Mouse (Mus musculus): ENCODE measurements around the gene Tspan14. TPM values are rescaled to one million over a fixed set of nuclear protein-coding genes. Genes with fewer than 3 reads are reported as not detected.

Gene Tspan14
- polyA plus RNA-seq, 3 experiments from 2014 or later: 52.1 to 82.3 (median 65.1) TPM

DNA sequence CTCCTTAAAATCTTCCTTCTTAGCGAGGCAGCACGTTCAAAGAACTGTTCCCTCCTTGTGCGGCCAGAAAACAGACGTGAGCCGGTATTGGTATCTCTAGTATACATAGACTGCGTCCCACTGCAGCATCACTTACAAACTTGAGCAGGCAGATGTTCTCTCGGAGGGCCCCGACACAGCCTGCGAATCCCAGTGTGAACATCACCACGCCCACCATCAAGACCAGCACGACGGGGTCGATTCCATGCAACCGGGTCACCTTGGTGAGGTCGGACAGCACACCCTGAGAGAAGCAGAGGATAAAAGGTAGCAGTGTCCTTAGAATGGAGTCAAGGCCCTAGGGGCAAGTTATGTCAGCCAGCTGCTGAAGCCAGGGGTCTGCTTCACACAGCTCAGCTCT, 49.9 kb downstream of the Tspan14 start:
- no peak for ATAC-seq

DNA sequence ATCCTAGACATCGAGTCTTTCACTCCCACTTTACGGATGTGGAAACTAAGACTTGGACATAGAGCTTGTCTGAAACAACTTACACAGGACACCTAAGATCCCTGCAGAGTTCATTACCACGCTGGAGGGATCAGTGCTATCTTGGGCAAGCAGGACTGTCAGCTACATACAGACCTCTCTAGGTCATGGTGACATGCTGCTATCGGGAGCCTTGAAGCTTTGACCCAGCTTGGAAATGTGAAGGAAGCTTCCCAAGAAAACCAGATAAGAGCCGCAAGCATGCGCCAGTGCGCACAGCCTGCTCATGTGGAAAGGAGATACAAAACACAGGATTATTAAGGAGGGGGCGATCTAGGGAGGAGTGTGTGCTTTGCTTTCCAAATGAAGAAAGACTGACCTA, 50.8 kb downstream of the Tspan14 start:
- no peak for ATAC-seq

DNA sequence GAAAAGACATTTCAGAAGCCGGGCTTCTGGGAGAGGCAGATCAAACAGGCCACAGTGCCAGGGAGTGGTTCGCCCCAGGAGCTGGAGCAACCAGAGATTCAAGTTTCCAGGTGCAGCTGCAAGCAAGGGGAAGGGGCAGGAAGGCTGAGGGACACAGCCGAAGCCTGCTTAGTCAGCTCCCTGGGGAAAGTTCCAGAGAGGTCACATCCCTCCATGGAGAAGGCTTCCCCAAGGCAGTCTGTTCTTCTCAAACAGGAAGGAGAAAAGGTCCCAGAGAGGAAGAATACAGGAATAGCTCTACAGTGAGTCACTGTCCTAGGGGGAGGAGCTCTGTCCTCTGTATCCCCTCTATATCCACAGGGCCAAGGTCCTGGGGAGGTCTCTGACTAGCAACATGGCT, 51.9 kb downstream of the Tspan14 start:
- no peak for ATAC-seq

DNA sequence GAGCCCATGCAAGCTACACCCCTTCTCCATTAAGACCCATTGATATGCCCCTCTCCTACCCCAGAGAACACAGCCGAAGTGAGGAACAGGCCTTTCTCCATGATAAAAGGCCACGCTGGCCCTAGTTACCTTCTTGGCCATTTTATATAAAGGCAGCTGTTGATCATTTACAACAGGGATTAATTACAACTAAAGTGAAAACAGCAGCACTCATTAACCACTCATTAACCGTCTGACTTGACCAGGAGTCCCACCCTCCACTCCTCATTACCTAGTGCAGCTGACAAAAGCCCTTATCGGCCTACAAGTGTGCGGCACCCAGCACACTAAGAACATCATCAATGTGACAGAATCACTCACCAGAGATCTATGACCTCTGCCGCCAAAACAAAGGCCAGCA, 52.9 kb downstream of the Tspan14 start:
- ATAC-seq: no peak

DNA sequence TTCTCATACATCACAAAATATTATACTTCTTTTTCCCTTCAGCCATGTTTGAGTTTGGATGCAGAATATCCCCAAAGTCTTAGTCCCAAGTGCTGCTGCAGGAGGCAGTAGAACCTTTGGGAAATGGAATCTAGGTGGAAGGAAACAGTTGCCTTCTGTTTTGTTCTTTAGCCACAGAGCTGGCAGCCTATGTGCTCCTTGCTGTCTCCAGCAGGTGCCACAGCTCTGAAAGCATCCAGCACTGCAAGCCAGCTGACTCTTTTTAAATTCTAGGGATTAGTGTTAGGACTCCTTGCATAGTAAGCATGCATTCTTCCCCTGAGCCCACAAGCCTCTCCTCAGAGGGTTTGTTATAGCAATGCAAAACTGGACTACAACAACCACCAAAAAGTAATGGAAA, 55.1 kb downstream of the Tspan14 start:
- ATAC-seq: no peak

DNA sequence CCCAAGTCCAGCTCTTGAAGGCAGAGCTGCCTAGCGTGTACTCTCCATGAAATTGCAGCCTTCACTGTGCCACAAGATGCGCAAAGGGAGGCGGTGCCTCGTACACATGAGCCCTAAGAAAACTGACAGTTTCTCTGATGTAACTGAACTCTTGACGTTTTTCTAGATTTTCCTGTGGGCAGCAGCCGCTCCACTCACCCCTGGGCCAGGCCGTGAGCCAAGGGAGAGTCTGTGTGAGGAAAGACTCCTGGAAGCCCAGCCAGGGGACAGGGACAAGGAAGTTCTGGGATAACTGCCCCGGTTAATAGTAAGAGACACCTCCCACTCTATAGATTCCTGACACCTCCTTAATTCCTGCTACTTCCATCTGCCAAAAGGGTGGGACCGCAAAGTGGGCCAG, 57.8 kb downstream of the Tspan14 start:
- no peak for ATAC-seq

DNA sequence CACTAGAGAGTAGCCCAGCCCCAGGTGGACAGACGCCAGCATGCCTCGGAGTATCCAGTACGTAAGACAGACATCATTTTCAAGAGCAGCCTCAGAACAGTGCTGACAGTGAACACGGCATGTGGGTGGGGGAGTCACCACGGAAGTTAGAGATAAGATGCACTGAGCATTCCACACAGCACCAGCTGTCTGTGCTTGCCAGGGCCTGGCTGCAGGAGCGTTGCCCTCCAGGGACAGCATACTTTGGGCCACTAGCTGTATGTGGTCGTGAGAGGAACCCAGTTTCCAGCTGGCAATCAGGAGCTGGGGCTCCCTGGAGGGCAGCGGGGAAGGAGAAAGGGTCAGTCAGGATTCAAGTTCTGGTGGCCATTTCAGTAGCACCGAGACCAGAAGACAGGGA, 59.8 kb downstream of the Tspan14 start:
- peak; percentile 53 for ATAC-seq

DNA sequence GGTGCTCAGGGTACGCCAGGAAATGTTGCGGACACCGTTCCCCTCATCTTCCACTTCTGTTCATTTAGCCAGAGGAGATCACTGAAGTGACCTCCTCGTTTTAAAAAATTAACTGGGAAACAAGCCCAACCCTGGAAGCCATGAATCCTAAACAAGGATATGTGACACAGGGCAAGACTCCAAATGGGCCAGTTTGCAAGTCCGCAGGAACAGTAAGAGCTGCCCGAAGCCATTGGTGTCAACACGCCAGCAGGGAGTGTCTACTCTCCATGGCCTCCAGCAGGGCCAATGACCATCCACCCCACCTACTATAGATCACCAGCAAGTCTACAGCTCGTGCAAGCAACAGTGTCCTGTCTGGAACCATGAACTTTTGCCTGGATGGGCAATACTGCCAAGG, 60.8 kb downstream of the Tspan14 start:
- ATAC-seq: no peak

DNA sequence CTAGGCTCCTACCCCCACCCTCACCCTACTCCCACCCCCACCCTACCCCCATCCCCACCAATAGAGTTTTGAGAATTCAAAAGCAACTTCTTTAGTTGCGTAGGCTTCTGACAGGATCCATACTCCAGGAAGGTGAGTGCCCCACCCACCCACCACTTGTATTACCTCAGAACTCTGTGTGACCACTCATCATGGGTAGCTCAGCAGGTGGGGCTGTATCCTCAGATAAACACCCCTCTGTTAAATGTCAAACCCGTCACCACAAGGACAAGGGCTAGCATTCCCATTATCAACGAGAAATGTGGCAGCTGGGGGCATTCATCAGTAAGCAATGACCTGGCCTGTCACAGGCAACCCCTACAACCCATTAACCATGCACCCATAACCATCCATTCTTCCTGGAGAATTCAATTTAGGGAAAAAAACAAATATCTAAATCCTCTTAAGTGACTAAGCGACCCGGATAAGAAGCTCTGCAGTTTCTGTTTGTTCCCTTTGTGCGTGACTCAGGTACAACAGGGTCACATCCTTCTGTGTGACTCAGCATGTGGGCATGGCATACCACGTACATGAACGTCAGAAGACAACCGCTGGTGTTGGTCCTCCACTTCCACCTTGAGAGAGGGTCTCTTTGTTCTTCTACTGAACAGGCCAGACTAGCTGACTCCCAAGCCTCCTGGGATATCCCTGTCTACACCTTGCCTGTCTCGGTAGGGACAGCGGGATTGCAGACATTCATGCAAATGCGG, 64.1 kb downstream of the Tspan14 start:
- ATAC-seq: no peak

DNA sequence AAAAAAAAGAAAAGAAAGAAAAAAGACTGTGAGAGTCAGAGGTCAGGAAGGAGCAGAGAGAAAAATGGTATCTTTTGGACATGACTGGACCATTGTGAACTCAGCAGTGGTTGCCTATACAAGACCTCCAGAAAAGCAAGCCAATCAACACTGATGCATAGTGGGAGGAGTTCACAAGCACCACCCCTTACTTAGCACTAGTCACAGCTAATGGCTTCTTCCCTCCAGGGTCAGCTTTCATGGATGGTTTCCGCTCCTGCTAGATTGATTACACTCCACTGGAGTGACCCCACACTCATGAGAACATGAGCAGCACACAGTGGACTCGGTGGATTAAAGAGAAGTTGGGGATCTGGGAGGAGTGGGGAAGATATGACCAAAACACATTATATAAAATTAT, 66.3 kb downstream of the Tspan14 start:
- ATAC-seq: no peak

DNA sequence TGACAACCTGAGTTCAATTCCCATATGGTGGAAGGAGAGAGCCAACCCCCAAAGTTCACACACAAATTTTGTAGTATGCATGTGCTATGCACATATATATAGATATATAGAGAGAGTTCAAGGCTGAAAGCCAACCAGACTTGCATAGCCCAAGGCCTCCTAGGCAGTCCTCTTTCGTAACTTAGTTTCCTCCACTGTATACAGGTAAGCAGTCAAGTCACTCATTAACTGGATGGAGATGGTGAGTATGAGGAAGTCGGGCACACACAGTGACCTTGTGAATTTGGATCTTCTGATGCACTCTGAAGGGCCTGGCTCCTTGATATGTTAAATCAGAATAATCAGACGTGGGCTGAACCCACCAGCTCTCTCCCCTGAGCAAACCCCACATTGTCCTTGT, 68.7 kb downstream of the Tspan14 start:
- no peak for ATAC-seq

DNA sequence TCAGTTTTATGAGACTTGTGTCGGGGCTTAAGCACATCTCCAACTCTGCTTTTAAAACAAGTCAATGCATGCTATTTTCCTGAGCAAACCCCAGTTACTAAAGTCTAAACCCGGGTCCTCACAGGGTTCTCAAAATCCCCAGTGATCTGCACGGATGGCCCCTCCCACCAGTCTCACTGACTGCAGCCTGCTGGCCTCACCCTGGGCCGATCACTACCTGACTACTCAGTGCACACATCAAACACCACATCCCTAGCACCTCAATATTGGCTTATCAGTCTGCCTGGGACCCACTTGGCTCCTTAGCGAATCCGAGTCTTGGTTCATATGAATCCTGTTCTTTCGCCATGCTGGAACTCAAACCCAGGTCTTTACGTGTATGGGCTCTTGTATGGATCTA, 70.9 kb downstream of the Tspan14 start:
- no peak for ATAC-seq

DNA sequence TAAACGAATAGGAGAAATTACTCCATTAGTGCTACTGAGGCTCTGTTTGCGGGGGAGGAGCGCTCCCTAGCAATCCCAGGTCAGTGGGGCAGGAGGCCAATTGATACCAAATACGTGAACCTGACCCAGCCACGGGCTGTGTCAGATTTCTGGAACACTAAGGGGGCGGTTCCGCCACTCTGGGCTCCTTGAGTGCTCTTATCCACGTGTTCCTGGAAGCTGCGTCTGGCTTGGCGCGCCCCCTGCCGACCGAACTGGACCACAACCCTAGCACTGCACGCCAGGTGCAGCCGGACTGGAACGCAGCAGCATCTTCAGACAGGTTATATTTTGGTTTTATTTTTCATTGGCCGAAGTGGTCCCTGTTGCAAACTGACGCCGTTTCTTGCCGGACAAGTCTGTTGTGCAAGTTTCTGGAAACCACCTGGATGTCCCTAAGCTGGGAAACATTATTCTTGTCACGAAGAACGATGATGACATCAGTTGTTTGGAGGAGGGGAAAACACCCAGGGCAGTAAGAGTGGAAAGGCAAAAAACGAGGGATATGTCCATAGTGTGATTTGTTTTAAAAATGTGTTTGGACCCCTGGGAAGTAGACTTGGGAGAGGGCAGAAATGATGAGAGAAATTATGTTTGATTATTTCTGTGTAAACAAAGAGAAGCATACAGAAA, 71.9 kb downstream of the Tspan14 start:
- ATAC-seq: peak; percentile 54

DNA sequence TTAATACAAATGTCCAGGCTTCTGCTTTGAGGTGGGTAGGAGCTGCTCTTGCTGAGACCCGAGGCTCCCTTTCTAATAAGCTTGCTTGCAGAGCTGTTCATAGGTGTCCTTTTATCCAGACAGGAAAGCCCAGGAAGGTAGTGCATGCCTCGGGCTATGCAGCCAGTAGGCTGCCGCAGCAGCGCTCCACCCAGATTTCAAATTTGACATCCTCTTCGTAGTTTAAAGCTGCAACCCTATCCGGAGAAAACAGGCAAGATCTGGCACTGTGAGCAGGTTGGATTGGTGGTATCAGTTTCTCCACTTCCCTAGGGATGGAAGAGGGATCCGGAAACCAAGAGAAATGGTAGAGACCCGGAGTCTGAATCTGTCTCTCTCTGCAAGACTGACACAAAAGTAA, 72.7 kb downstream of the Tspan14 start:
- no peak for ATAC-seq

DNA sequence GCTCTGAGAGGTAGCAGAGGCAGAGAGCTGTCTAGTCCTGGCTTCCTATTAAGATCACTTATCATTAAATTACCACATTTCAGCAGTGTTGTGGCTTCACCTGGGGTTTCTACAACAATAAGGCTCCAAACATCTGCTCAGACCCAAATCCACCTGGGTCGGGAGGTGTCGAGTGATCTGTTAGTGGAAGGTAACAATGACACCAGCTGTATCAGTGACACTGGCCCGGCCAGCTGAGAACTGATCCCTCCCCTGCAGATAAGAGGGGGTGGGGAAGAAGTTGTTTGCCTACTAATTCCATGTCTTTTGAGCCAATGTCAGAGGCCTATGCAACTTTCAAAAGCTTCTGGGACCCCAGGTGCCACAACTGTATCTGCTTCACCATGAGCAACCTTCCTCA, 73.4 kb downstream of the Tspan14 start, which contains the start of gene Sh2d4b:
TSS of gene Sh2d4b (minus strand) at position 71 of the 400 bp plus-strand sequence.
- no peak for ATAC-seq

DNA sequence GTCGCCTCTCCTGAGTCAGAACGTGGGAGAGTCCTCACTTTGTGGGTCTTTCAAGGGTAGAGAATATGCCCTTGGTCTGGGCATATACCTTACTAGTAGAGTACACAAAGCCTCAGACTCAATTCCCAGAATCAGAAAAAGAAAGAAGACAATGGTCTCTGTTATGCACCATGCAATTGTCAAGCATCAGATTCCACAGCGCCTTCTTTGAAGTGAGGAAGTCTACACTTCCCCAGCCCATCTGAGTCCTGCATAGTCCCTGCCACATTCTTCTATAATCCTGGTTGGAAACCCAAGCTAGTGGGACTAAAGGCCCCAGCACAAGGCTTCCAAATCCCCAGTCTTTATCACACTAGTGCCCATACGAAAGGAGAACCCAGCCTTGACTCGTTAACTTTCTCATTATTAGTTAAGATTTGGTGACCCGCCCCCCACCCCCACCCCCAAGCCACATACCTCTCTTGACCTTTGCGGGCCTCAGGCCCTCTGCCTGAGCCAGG, 74.2 kb downstream of the Tspan14 start:
- no peak for ATAC-seq

DNA sequence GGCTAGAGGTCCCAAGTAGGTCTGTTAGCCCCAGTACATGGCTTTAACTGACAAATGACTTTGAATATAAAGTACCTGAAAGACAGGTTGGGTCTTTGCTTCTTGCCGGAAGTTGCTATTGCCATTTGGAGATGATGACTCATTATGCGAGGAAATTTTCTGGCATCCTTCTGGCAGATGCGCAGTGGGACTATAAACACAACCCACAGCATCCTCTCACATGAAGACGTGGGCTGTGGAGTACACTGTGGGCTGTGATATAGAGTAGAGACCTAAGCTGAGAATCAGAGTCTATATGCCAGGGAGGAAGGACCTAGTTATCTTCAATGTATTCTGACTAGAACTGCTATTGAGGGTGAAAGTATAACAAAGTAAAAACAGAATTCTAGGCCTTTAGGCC, 75.1 kb downstream of the Tspan14 start:
- peak; percentile 75 for ATAC-seq

DNA sequence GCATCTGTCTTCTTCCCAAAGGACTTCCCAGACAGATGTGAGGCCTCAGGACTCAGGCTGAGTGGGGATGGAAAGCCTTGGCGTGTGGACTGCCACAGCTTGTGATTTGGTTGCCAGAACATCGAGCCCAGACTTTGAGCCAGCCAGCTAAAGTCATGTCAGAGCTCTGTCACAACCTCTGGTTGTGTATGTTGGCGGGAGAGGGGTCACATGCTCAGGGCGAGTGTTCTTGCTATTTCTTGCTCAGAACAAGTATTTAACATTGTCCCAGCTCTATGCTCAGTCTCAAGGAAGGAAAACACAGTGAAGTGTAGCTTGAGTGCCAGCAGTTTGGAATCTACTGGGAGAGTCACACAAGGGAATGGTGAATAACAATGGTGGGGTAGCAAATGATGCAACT, 76.9 kb downstream of the Tspan14 start:
- no peak for ATAC-seq

DNA sequence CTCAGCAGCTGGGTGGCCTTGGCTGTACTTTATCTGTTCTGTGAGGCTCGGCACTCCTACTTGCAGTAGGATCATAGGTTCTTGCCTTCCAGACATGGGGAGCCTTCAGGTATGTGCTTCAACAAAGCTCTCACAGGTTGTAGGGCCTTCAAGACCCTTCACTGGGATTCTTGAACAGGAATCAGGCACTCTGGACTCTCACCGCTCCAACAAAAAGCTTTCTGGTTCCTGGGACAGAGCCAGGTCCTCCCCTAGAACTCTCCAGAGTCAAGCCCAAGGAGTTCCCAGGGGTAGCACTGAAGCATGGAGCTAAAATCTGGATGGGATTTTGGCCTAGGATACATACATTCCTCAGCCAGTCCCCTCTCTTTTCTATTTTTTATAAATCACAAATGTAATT, 77.4 kb downstream of the Tspan14 start:
- no peak for ATAC-seq

DNA sequence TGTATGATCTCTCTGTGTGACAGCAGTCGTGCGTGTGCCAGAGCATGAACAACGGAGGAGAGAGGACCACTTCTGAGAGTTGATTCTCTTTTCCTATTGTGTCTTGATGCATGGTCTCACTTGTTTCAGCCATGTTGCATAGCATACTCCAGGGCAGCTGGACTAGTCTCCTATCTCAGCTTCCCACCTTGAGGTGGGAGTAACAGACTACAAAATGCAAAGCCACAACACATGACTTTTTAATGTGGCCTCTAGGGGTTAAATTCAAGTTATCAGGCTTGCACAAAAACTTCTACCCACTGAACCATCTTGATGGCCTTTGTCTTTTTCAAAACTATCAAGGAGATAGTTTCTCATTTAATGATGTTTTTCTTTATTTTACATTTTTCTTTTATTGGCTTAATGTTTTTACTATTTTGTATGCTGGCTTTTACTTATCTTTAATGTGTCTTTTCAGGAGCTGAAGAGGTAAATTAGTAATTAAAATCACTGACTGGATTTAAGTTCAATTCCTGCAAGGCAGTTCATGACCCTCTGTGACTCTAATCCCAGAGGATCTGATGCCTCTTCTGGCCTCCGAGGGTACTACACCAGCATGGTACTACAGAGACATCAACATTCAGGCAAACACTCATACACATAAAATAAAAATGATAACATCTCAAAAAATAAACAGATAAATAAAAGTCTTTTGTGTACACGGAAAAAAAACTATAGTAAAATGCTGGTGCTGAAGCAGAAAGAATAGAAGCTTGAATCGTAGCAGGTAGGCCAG, 80.0 kb downstream of the Tspan14 start:
- no peak for ATAC-seq

DNA sequence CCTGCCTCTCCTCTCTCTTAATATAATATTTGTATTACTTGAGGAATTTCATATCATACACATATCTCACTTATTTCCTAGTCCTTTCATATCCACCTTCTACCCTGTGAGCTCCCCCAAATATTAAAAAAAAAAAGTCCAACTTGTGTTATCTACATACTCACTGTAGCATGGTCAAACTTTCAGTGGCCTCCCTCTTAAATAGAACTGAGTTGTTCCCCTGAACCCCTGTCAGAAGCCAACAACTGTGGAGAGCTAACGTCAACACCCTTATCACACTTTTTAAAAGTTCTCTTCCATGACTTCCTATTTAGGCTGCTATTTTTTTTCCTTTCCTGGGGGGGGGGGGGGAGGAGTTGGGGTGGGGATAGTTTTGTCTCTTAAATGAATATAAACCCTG, 80.9 kb downstream of the Tspan14 start:
- ATAC-seq: no peak

DNA sequence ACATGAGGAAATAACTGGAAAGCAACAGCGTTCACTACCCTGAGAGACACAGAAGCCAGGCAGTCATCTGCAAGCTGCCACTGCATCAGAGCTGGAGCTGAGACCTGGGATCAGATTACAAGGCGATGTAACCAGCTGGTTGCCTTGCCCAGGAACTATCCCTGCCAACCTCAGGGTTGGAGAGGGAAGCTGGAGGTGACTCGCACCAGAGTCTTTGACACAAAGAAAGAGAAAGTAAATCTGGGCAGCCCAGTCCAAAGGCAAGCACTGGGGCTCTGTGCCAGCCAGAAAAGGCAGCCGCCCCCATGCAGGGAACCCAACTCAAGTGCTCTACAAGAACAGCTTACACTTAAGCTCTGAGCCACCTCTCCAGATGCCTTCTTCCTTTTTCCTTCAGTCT, 81.4 kb downstream of the Tspan14 start:
- no peak for ATAC-seq

DNA sequence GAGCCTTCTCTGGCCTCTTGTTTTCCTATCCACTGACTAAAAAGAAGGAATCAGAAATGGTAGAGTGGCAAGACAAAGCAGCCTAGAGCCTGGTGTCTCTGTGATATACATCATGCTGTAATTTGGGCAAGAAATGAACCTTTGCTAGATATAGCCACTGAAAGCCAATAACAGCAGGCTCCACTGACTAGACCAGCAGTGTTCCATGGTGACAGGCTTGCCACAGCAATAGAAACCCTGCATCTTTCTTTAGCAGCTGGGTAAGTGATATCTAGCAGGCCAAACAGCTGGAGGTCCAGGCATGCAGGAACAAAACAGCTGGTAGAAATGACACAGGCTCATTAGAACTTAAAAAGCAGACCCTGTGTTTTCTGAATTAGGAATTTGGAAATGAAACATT, 92.0 kb downstream of the Tspan14 start:
- no peak for ATAC-seq

DNA sequence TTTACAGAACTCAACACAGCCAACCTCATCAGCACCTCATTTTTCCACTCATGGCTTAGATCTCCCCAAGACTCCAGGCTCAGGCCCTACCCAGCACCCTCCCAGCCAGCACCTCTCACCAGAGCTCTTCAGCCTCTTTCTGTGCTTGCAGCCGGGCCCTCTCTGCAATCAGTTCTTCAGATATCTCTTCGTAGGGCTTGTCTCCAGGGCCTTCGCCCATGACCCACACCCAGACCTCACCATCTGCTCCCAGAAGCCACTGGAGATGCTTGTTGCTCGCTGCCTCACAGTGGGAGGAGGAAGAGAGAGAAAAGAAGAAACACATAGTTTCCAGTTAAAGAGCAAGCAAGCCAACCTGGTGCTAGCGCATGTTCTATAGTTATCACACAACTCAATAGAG, 92.6 kb downstream of the Tspan14 start:
- ATAC-seq: no peak

All from inflammation-experienced regulatory T-cells, adult 6 months (primary cell).